Mouse (Mus musculus): ENCODE data around the gene Gm17535.
"Not testable (repeated sequence)": the region's sequence is repeated elsewhere in the genome, so short reads cannot be mapped to it uniquely, and the experiment has no call there.

GRCm38 (mm10) chr9:3019835-3020727, 14.3 kb upstream of the Gm17535 start:
- not testable (repeated sequence) for TF ChIP-seq CTCF, EP300 (IDR thresholded peaks at IDR 0.05; ENCODE audit: low read depth)

Measured in liver, embryonic 14.5 days (tissue).